Mouse (Mus musculus) hindbrain, postnatal 0 days (tissue): ENCODE data around the gene Slc35g3. TPM values are rescaled to one million over a fixed set of nuclear protein-coding genes. Genes with fewer than 3 reads are reported as not detected.
A peak's percentile ranks its signal among the peaks of the same experiment; 100 is the strongest.

Experiments
- ATAC-seq: fragments of 200-750 bp; cut with Nextera tagmentation; 2 replicates; pipeline ENCODE4 v1.8.0; 2017; ENCODE audit warnings: mild to moderate bottlenecking, moderate TSS enrichment, moderate library complexity
- DNase-seq: peaks from one replicate; pipeline ENCODE4 v3.0.0-alpha.2; 2015; ENCODE audit warnings: low spot score
- H3K27ac ChIP-seq: fragments of 300-500 bp; sonication (generic); 2 replicates; pipeline ENCODE4 v1.5.1; 2014; ENCODE audit warnings: mild to moderate bottlenecking
- H3K27me3 ChIP-seq: fragments of 300-500 bp; sonication (generic); 2 replicates; pipeline ENCODE4 v1.6.1; 2014; ENCODE audit warnings: low read length, mixed read lengths; ENCODE audit not compliant: insufficient read depth
- H3K36me3 ChIP-seq: fragments of 300-500 bp; sonication (generic); 2 replicates; pipeline ENCODE4 v1.6.1; 2014; ENCODE audit warnings: low read length, mixed read lengths; ENCODE audit not compliant: insufficient read depth
- H3K4me1 ChIP-seq: fragments of 300-500 bp; sonication (generic); 2 replicates; pipeline ENCODE4 v1.6.1; 2014; ENCODE audit warnings: antibody characterized with exemption, low read length, mixed read lengths; ENCODE audit not compliant: insufficient read depth
- H3K4me2 ChIP-seq: fragments of 300-500 bp; sonication (generic); 2 replicates; pipeline ENCODE4 v1.6.1; 2014; ENCODE audit warnings: low read depth, mild to moderate bottlenecking, low read length, moderate library complexity, mixed read lengths
- H3K4me3 ChIP-seq: fragments of 300-500 bp; sonication (generic); 2 replicates; pipeline ENCODE4 v1.5.1; 2014; ENCODE audit warnings: low read length
- H3K9ac ChIP-seq: fragments of 300-500 bp; sonication (generic); replicated peaks from 2 replicates; pipeline ENCODE4 v1.6.1; 2014; ENCODE audit warnings: mild to moderate bottlenecking, low read length, moderate library complexity, mixed read lengths
- H3K9me3 ChIP-seq: fragments of 300-500 bp; sonication (generic); 2 replicates; pipeline ENCODE4 v1.6.1; 2016; ENCODE audit warnings: low read length, mixed read lengths
- CTCF ChIP-seq: IDR thresholded peaks from 2 replicates; pipeline ENCODE4 v1.5.1; 2016; ENCODE audit warnings: antibody characterized with exemption, control low read depth, low read depth
- WGBS: fragments of 180-500 bp; shearing (Covaris S2); extraction: QIAGEN DNeasy Blood & Tissue Kit; methylation state at CpG from one replicate; pipeline ENCODE4 v1.1.7; 2014; 5-methylcytosine and 5-hydroxymethylcytosine counted together
- polyA plus RNA-seq: library from polyadenylated mRNA; unstranded; fragments of >200 nt; fragmentation: Nextera tagmentation; extraction: Ambion mirVana; gene quantifications from 2 replicates; pipeline ENCODE4 v1.2.1, GENCODE M21; 2015
- total RNA-seq: library from RNA; depleted of rRNA; stranded (reverse); fragments of >200 nt; gene quantifications from 2 replicates; pipeline ENCODE4 v1.2.3, GENCODE M21; 2014

The Slc35g3 gene
- total and polyA plus RNA-seq, 2 experiments from 2014 or later = 0.15 TPM; not detected in 1

DNA sequence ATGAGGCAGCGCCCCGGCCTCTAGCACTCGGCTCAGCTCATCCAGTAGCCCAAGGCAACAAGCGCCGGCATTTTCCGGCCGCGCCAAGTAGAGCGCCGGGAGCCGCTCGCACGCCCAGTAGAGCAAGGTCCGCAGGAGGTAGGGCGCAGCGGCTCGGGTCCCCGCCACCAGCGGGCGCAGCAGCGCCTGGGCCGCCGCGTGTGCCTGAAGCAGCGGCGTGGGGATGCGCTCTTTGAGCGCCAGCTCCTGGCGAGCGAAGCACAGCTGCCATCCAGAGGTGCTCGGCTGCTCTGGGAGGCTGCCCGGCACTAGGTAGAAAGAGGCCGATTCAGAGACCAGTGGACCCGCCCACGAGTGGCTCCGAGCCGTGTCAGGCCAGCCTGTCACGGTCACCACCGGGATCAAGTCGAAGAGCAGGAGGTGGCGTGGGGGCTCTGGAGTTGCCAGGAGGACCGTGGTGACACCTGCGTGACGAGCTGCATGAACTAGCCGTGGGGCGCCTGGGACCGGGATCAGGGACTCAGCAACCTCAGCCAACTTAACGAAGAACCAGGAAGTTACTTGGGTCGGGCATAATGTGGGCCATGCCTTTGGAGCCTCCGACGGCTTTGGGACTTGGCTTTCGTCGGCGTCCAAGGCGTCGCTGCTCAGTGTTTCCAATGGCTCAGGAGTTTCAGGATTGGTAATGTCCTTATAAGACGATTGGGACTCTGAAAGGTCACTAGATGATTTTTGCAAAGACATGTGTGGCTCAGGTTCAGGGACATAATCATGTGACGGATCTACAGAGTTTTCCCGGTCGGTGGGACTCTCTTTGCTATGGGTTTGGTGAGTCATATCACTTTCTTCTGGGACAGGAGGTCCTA, 42.3 kb upstream of the Slc35g3 start:
- peak; percentile 22; the same call in 1 of the 2 replicates for ATAC-seq
- Histone ChIP-seq H3K4me2 (peak overlapping the region; percentile 95), H3K27me3 (peaks cover 20% of the 10 kb centered on the region), H3K4me3 (peak overlapping the region; percentile 60), H3K36me3 (no peaks in the 10 kb centered on the region), H3K9me3 (no peaks in the 10 kb centered on the region), H3K4me1 (peaks cover 31% of the 10 kb centered on the region), H3K9ac (peak overlapping the region; percentile 71), H3K27ac (peak overlapping the region; percentile 92; the same call in 1 of the 2 replicates)
- peak; percentile 85 for DNase-seq
- TF ChIP-seq CTCF = peak; percentile 48
- whole genome bisulfite sequencing = 2% methylated on average over 60 of the region's 60 CpGs

- no peak for ATAC-seq
- peak overlapping the region; percentile 60 for H3K4me3 ChIP-seq
- peak overlapping the region; percentile 71 for H3K9ac ChIP-seq
- H3K9me3 ChIP-seq = no peaks in the 10 kb centered on the region
- TF ChIP-seq CTCF = no peak
- 1% methylated on average over 12 of the region's 12 CpGs for WGBS
- no peak for DNase-seq
- H3K4me1 ChIP-seq = peaks cover 33% of the 10 kb centered on the region
- peaks cover 20% of the 10 kb centered on the region for H3K27me3 ChIP-seq
- peak overlapping the region; percentile 92 for H3K27ac ChIP-seq
- H3K36me3 ChIP-seq = no peaks in the 10 kb centered on the region
- H3K4me2 ChIP-seq = peak overlapping the region; percentile 95
Observed at GRCm38 (mm10) chr11:69803328-69803727, 41.6 kb upstream of the Slc35g3 start.

DNA sequence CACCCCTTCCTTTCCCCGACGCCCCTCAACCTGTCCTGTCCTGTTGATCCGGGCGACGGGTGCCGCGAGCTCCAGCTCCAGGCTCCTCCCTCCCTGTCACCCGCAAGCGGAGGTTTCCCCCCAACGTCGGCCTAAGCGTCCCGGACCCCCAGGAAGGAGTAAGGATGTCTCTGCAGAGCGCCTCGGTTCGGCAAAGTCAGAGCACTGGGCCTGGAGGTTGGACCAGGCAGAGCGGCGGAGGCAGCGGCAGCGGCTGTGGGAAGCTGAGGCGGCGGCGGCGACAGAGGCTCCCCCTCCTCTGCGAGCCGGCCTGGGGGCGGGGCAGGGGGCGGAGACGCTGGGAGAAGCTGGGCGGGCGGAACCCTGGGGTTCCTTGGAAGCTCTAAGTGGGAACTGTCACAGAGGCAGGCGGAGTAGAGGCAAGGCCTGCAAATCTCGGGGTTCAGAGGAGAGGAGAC, 40.9 kb upstream of the Slc35g3 start:
- ATAC-seq = peak; percentile 13; the same call in 1 of the 2 replicates
- Histone ChIP-seq H3K4me3 (peak overlapping the region; percentile 60), H3K4me1 (peaks cover 33% of the 10 kb centered on the region), H3K9ac (peak overlapping the region; percentile 71), H3K4me2 (peak overlapping the region; percentile 95), H3K9me3 (no peaks in the 10 kb centered on the region), H3K36me3 (no peaks in the 10 kb centered on the region), H3K27me3 (peaks cover 20% of the 10 kb centered on the region), H3K27ac (peak overlapping the region; percentile 92)
- no peak for TF ChIP-seq CTCF
- DNase-seq = peak; percentile 87
- under 1% methylated on average over 33 of the region's 33 CpGs for WGBS

GRCm38 (mm10) chr11:69801379-69801977, 39.7 kb upstream of the Slc35g3 start, which contains the start of gene Fgf11:
TSS of gene Fgf11 (minus strand) at chr11:69801857.
- TF ChIP-seq CTCF = no peak
- peak within 1 kb of the TSS; percentile 92 for H3K27ac ChIP-seq
- H3K9ac ChIP-seq = peak within 1 kb of the TSS; percentile 71
- no peak for DNase-seq
- ATAC-seq = peak; percentile 8; the same call in 1 of the 2 replicates
- H3K27me3 ChIP-seq = peaks cover 20% of the 10 kb centered on the region
- no peaks in the 10 kb centered on the region for H3K36me3 ChIP-seq
- H3K4me3 ChIP-seq = peak within 1 kb of the TSS; percentile 60
- H3K9me3 ChIP-seq = no peaks in the 10 kb centered on the region
- 2% methylated on average over 33 of the region's 33 CpGs for WGBS
- H3K4me2 ChIP-seq = peak within 1 kb of the TSS; percentile 95
- H3K4me1 ChIP-seq = peaks cover 33% of the 10 kb centered on the region

- WGBS = under 1% methylated on average over 33 of the region's 36 CpGs
- Histone ChIP-seq H3K27me3 (peaks cover 13% of the 10 kb centered on the region), H3K4me2 (peak overlapping the region; percentile 95), H3K9ac (peak overlapping the region; percentile 71), H3K27ac (peak overlapping the region; percentile 92), H3K4me1 (peaks cover 33% of the 10 kb centered on the region), H3K9me3 (no peaks in the 10 kb centered on the region), H3K36me3 (no peaks in the 10 kb centered on the region), H3K4me3 (peak overlapping the region; percentile 60)
- ATAC-seq (peak; percentile 82), DNase-seq (peak; percentile 89)
- TF ChIP-seq CTCF = no peak
Observed at GRCm38 (mm10) chr11:69800392-69801197, 38.8 kb upstream of the Slc35g3 start.

DNA sequence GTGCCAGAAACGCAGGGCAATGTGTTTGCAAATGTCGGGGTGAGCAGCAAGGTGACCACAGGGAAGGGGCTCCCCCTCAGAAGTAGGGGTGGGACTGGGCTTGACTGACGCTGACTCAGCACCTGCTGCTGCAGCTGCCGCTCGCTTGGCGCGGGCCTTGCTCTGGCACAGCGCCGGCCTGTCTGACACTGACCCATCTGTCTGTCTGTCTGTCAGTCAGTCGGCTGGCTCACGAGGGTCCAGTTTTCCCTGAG, 38.3 kb upstream of the Slc35g3 start:
- 2% methylated on average over 11 of the region's 11 CpGs for WGBS
- peak overlapping the region; percentile 71 for H3K9ac ChIP-seq
- peak; percentile 75 for DNase-seq
- H3K27me3 ChIP-seq = peaks cover 8% of the 10 kb centered on the region
- H3K4me1 ChIP-seq = peaks cover 33% of the 10 kb centered on the region
- H3K4me2 ChIP-seq = peak overlapping the region; percentile 95
- TF ChIP-seq CTCF = no peak
- no peaks in the 10 kb centered on the region for H3K36me3 ChIP-seq
- H3K4me3 ChIP-seq = peak overlapping the region; percentile 60
- H3K9me3 ChIP-seq = no peaks in the 10 kb centered on the region
- peak overlapping the region; percentile 92 for H3K27ac ChIP-seq
- ATAC-seq = peak; percentile 22; the same call in 1 of the 2 replicates
